Mouse (Mus musculus): ENCODE measurements at regions not wholly inside any gene's neighbourhood (a gene's known extent, or its start where the extent isn't known, plus 50 kb on each side); places are given as distances from the start of the nearest gene placed in this dataset.

DNA sequence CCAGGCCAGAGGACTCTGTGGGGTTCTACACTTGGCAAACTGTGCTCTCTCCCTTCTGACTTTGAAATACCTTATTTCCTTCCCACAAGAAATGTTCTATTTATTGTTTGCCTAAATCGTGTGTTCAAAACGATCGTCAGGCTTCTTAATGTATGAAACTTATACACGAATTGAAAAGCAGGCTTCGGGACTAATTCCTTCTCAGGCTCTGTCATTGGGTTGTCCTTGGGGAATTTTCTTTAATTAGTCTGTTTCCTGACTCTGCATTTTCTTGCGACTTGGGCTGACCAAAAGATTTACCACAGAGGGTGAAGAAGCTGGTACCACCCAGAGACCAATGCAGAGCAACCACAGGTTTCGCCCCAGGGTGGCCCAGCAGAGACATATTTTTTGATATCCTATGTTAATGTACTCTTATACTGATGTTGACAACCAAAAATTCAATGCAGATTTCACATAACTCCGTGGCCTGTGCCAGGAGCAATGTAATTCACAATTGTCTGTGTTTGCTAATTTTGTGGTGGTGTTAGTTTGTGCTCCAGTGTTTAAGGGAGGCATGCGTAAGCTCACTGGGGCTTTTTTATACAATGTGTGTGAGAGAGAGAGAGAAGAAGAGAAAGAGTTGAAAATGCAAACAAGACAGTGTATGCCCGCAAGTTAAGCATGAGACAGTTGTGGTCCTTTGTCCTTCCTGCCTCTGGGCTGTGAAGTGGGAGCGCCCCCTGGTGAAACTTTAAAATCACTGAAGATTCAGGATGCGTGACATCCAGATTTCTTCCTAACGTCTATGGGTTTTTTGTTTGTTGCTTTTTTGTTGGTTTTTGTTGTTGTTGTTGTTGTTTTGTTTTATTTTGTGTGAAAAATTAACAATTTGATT, 452.7 kb downstream of the Sox2 start:
- DNase-seq = peak; percentile 68

DNA sequence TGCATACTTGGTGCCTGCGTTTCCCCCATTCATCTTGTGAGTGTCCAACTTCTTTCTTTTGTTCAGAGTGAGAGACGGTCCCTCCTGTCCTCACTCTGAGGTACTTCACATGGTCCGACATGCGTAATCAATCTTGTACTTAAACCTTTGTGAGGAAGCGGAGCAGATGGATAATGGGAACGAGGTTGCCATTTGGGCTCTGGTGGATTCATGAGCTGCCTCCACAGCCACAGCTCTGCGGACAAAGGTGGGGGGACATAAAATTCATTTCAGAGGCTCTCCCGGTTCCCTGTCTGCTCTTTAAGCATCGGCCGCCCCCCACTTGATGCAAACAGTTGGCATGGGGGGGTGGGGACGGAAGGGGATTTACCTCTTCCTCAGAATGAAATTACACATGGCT, 454.7 kb downstream of the Sox2 start:
- no peak for DNase-seq

DNA sequence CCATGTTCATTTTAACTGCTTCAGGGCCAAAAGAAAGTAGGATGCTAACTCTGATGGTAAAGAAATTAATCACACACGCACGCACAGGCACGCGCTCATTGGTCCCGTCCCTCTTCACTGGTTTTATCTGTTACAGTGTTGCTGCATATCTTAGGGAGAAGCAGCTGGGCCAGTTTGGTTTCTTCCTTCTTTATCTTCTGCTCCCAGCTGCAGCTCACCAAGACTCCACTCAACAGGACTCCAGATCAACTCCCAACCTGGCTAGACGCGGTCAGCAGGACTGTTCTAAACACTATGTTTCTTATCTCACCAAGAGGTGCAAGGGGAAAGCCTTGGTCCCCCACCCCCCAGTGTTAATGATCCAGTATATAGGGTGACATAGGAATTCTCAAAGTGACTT, 455.9 kb downstream of the Sox2 start:
- DNase-seq = no peak

DNA sequence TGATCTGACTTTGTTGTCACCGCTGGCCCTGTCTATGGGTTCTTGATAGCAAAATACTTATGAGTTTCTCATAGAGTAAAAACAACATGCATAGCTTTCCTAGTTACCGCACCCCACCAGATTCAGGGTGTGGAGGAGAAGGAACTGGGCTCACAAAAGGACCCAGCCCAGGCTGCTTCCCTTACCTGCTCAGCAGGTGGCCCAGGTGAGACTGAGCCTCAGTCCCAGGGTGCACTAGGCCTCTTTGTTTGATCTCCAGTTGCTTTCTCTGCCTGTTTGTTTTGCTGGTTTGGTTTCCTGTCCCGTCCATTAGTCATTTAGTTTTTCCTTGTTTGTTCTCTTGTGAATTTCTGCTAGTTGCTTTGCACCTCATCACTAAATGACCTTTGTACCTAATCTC, 483.3 kb downstream of the Sox2 start:
- DNase-seq = no peak

DNA sequence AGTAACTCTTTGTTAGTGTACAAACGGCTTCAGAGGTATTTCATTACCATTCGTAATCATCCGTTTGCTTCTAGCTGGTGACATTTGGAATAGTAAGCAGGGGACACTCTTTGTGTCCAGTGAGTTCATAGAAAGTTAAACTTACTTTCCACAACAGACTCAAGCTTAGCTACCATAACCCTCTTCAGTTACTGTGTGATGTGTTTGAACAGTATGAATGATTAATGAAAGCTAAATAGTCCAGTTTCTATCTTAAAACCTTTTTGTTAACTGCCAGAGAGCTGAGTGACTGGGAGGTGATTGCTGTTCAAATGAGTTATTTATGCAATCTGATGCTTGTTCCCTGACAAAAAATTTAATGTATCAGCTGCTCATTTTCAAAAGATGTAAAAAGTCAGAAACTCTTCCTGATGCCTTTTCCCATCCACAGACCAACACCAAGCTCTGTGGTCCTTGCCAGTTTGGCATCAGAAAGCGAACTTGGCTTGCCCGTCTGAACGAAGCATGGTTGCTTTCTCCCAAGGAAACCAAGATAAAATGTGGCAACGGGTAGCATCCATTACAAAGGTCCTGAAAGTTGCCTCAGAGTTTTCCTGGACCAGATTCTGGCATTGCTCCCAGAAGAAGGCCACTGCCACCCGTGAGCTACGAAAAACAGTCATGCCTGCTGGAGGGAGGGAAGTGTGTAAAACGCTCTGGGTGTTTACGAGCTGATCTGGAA, 491.5 kb downstream of the Sox2 start:
- peak; percentile 3 for DNase-seq

DNA sequence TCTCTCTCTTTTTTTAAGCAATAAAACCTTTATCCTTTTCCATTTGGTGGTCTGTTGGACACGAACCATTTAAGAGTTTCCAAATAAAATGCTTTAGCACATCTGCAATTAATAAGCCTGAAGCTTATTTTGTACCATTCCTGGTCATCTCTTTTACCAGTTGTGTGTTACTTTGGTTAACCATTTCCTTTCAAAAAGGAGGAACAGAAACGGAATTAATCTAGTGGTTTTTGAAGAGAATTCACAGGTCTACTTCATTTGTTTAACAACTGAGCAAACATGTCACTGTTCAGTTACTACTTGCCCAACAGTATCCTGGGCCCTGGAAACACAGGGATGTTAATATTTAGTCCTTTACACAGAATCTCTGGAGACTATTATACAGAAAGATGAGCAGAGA, 492.5 kb downstream of the Sox2 start:
- DNase-seq = no peak

DNA sequence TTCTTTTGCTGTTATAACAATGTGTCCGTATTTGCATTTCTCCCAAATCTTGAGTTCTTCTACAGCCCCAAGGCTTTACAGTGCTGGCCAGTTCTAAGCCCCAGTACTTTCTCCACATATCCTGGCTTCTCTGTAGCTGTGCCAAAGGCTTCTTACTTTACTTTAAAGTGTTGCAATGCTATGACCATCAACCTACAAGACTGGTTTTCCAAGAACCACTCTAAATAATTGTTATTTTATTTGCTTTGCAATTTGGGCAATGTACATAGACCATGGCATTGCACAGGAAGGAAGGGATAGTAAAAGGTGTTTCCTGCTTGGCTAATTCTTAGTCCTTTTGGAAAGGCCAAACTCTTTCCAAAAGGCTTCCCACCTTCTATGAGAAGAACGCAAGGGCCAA, 495.4 kb downstream of the Sox2 start:
- peak; percentile 65 for DNase-seq

DNA sequence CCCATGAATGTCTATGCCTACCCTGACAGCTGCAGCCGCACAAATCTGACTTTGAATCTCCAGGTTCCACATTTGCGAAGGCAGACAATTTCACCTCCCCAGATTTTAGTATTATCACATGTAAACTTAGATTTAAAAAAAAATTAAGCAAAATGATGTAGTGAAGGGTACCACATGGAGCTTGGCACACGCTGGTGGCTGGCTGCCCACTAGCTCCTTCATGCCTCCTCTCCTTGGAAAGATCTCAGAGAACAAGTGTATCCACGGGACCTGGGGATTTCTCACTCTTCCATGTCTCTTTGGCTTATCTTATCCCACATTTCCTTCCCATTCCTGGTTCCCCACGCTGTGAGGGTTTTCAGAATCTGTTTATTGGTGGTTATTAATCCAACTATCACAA, 496.5 kb downstream of the Sox2 start:
- DNase-seq = no peak

DNA sequence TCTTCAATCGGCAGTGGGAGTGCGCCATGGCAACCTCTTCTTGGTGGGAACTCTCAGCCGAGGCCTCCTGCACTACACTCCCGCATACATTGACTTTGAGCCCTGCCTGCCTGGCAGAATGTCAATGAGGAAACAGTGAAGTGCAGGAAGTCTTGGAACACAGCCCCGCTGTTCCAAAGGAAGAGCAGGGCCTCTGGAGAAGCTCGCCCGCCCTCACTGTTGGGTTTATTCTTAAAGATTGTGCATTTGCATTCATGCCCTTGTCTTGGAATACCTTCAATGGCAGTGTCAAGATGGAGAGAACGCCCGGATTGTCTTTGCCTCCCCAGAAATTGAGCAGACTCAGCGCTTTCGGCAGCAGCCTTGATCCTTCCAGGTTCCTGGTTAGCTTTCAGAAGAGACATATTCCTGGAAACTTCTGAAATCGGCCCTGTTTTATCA, 499.1 kb downstream of the Sox2 start:
- DNase-seq = peak; percentile 61

DNA sequence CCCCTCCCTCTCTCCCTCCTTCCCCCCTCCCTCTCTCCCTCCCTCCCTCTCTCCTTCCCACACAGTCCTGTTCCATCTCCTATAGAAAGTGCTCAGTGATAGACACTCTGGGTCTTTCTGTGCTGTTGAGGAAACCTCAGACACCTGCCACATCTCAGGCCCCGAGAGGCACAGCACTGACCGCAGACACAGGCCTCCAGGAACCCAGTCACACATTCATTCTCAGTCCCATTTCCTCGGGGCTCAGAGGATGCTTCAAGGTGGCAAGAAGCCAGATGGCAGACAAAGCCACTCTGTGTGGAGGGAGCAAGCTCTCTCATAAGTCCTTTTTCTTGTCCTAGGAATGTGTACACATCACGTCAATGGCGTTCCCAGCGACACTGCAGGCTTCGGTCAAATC, 502.0 kb downstream of the Sox2 start:
- no peak for DNase-seq

DNA sequence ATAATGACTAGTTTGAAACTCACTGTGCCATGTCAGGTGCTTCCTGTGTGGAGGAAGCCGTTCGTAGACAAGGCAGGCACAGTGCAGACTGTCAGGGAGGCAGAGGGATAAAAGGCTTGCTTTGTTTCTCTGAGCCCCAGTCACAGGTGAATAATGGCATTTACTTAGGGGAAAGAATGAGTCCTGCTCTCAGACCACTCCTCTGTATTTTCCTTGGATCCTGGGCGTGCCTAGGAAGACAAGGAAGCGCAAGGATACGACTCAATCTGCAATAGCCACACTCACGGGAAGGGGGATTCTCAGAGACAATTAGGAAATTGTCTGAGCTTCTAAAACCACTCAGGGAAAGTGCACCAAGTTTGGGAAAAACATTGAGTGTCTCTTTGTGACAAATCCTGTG, 504.1 kb downstream of the Sox2 start:
- DNase-seq = no peak

DNA sequence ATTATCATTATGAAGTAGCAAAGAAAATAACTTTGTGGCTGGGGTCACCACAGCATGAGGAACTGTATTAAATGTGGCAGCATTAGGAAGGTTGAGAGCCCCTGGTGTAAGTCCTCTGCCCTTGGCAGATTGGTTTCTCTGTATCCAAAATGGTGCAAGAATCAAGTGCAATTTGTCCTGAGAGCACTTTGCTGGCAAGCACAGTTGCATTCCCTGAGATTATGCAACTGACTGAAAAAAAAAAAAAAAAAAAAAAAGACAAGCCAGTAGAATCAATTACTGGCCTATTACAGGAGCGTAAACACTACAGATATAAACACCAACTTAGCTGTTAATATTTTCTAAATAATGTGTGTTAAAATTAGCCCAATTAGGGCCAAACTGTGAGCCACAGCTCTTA, 518.5 kb downstream of the Sox2 start:
- DNase-seq = peak; percentile 61

DNA sequence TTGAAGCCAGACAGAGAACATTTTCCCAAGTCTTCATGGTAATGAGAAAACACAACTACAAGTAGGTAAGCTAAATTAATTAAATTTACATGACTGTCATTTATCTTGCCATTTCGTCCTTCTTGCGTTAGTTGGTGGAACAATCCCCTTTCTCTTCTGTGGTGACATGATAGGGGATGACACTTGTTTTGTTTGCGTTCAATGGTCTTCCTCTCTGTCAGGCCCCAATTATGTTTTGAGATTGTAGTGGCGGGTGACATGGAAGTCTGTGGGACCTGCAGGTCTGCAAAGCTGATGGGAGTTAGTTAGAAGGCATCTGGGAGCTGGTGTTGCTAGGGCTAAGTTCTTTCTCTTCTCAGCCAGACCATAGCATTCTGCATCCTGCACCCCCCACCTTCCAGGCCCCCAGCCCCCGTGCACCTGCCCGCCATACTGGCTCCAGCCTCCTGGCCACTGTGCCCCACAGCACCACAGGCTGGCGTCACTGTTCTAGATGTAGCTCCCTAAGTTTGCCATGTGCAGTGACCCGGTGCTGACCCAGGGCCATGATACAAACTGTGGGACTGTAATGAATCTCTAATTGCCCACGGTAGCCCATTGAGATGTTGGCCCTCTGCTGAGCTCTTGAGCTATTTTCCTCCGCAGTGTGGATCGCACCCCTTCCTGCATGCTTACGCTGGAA, 528.7 kb downstream of the Sox2 start:
- DNase-seq = no peak

DNA sequence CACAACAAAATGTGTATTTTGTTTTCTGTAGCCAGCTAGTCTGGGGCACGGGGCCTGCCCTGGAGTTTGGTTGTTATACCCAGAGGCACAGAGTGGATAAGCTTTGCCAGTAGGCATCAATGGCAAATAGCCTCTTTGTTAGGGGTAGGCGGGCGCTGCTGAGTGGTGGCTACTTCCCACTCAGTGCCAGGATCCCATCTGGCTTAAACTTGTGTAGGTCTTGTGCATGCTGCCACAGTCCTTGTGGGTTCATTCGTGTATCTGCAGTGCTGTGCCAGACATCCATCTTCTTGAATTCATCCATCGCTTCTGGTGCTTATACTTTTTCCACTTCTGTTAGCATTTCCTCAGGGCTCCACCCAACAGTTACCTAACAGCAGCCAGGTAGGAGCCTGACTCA, 545.4 kb upstream of the Atp11b start:
- DNase-seq = no peak

DNA sequence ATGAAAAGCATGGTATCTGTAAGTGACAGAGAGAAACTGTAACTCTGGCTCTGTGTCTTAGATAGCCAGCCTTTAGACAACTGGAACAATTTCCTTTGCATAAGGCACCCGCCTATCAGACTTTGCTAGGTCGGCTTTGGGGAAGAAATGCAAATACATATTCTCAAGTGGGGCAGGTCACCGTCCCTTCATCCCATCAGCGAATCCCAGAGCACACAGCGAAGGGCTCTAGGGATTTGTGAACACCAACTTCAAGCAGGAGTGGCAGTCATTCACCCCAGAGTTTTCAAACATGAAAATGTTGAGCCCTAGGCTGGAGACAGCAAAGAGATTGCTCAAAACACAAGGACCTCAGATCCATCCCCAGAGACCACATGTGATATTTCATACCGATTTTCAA, 534.5 kb upstream of the Atp11b start:
- no peak for DNase-seq

DNA sequence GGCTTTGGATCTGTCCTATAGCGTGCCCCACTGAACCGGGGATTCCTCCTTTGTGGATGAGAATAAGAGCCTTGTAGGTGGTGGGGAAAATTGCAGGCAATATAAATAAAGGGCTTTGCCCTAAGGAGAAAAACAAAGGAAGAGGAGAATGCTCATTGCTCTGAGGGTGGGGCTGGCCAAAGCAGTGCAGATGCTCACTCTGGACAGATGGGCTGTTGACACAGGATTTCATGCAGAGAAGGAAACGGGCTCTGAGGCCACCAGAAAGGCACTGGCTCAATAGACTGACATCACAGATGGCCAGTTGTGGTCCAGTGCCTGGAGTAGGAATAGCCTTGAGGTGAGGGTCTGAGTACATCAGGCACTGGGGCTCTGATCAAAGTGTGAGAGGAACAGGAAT, 532.7 kb upstream of the Atp11b start:
- DNase-seq = no peak

DNA sequence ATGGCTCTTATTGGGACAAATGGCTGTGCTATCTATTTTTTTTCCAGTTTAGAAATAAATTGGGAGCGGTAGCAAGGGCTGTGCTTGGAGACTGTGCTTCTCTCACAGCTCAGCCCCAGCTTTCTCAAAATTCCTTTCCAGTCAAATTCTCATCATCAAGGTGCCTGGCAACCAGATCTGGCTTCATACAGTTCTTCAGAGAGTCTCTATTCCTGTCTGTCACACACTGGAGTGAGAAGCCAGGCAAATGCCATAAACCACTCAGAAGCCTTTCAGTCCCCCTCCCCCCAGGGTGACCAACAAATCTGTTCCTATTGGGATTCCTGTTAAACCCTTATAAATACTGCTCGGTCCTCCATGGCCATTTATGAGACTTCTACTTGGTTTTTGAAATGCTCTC, 531.7 kb upstream of the Atp11b start:
- DNase-seq = no peak

DNA sequence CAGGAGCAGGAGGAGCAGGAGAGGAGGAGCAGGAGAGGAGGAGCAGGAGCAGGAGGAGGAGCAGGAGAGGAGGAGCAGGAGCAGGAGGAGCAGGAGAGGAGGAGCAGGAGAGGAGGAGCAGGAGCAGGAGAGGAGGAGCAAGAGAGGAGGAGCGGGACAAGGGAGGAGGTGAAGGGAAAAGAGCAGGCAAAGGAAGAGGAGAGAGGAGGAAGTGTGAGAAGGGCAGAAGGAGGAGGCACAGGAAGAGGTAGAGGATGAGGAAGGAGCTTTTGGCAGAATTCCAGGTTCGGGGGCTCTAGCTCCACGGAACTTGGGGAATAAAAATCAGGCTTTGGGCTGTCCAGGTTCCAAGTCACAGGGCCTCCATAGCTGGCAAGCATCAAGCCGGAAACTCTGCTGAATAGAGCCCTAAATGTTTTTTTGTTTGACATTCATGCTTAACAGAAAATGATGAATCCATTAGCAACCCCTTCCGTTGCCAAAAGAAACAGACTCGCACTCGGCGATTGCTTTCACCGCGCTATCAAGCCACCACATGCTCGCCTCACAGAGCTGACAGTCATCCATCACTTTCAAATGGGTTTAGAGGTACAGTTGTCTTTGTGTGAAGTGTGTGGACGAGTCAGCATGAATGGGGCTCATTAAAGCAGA, 528.7 kb upstream of the Atp11b start:
- DNase-seq = peak; percentile 2

DNA sequence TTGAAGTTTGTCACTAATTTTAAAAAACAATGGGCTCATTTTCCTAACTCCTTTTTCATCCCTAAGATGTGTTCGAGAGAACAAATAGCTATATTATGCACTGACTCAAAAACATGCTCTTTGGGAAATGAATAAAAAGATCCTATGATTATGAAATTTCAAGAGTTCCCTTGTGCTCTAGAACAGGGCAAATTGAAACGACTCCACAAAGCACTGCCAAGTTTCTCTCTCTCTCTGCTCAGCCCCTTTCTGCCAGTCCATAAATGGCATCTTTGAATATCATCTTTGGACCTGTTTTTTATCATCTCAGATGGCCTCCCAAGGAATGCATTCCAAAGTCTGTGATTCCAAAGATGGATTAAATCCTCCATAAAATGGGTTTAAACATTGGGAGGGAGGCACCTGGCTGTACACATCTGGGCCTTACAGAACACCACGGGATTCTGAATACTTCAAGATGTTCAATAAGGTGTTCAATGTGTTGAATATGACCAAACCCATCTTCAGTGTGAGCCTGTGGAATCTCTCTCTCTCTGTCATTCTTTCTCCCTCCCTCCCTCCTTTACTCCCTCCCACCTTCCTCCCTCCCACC, 528.0 kb upstream of the Atp11b start:
- no peak for DNase-seq

DNA sequence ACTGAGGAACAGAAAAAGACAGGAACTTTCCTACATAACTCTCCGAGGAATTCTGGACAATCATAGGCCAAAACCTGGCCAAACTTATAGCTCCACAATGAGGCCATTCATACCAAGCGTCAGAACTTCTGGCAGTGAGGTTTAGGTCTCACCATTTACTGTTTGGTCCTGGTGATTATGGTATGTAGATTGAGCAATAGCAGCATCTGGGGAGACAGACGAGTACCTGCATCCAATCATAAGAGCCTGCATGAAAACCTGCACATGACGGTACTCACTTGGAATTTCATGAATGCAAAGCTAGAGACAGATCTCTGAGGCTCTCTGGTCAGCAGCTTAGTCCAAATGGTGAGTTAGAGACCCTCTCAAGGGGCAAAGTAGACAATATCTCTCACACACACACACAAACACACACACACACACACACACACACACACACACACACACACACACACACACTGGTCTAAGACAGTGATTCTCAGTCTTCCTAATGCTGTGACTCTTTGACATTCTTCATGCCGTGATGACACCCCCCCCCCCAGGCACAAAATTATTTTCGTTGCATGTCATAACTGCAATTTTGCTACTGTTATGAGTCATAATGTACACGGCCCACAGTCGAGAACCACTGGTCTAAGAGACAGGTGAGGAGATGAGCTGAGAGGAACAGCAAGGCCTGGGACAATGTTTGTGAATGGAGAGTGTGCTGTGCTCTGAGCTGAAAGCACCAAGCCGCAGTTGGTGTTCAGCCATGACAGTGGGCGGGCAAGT, 522.6 kb upstream of the Atp11b start:
- peak; percentile 7 for DNase-seq

DNA sequence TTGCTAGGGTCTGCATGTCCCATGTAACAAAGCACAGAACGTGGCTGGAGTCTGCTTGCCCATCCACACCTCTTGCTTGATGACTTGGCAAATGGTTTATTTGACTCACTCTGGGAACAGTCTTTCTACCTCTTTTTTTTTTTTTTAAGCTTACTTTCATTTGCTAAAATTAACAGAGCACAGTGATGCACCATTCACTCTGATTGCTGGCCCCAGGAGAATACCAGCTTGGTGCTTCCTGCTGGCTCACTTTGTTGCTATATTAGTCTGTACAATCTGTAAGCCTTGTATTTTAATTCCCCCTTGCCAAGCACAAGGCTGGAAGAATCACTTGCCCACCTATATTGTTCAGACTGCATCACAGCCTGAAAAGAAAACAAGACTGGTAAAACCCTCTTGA, 521.4 kb upstream of the Atp11b start:
- DNase-seq = no peak

DNA sequence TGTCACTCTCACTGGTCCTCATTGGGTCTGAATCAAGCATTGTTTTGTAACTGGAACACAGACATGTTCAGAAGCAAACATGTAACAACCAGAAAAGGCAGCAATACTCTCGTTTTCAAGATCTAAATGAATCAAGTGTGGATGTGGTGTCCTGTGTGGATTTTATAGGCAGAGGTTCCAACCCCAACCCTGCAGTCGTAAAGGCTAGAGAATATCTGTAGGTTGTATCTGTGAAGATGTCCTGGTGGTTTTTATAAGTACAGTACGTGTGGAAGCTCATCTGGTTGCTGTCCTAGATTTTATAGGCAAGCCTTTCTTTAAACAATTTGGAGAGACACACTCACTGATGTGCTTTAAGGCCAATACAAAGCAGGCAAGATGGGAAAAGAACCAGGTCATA, 518.8 kb upstream of the Atp11b start:
- DNase-seq = no peak
